ENCODE assay signal across 22 mouse cellular contexts in the genomic region with DNA sequence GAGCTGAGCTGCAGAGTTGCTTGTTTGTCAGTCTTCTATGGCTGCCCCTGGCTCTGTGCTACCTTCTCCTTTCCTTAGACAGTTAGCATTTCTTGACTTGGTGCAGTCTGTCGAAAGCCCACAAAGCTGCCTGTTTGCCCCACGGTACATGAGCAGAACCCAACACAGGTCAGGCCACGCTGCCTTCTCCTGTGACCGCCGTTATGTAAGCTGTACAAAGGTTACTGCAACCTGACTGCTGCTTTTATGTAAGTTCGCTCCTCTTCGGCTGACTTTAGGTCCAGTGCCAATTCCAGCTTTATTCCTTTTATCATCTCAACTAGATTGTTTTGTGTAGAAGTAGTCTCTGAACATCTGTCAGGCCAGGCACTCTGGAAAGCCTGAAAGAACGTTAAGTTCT.
DNase-seq lines count a peak whose midpoint lies in the region; ATAC-seq and TF ChIP-seq lines count a peak whose summit lies in the region.
"Had no signal": no experiment of that assay in that cellular context is flagged by ENCODE, and none has a peak within 500 bp of the region (broad histone marks: within the 10 kb centered on the region; RNA-seq: fewer than 3 reads in every experiment).

No protein-coding gene starts in this region.

- H3K27ac ChIP-seq in kidney, embryonic 14.5 days (ENCODE audit: low read depth, low read length), result no peak overlapping the region
- H3K27ac ChIP-seq in layer of hippocampus, adult 2 months, result peak overlapping the region; percentile 75
- H3K27ac ChIP-seq: embryonic facial prominence, embryonic 15.5 days; forebrain, embryonic 10.5 days; forebrain, embryonic 15.5 days; heart, embryonic 10.5 days; hindbrain, embryonic 14.5 days had no signal

- H3K9ac ChIP-seq in kidney, embryonic 14.5 days (ENCODE audit: low read depth, low read length), result no peak overlapping the region
- H3K9ac ChIP-seq: embryonic facial prominence, embryonic 15.5 days; forebrain, embryonic 15.5 days; hindbrain, embryonic 14.5 days had no signal

- WGBS in kidney, embryonic 14.5 days, result 50% methylated on average over 8 of the region's 8 CpGs

- H3K36me3 ChIP-seq in kidney, embryonic 14.5 days (ENCODE audit: control insufficient read depth, insufficient read depth, low read length), result no peaks in the 10 kb centered on the region
- H3K36me3 ChIP-seq: embryonic facial prominence, embryonic 15.5 days; forebrain, embryonic 10.5 days; forebrain, embryonic 15.5 days; heart, embryonic 10.5 days had no signal

- DNase-seq in kidney, adult 11 months, result peak; percentile 67
- no peak for DNase-seq in layer of hippocampus, adult 2 months (ENCODE audit: low spot score in 2 of 2)
- no peak for DNase-seq in layer of hippocampus, postnatal 10 days (ENCODE audit: low spot score in 2 of 2)
- DNase-seq in kidney, postnatal 10 days, result peak; percentile 20
- peak; percentile 72 to 80 for DNase-seq in kidney, postnatal 36 days
- no peak for DNase-seq in left cerebral cortex, postnatal 4 days
- DNase-seq: adrenal gland, adult 2 months; adrenal gland, postnatal 36 days; cerebellum, adult 11 months; cerebellum, adult 8-10 months; cerebellum, postnatal 14 days; gastrocnemius, postnatal 36 days; heart, adult 18-20 months; heart, postnatal 10 days had no signal

- TF ChIP-seq CTCF in layer of hippocampus, adult 2 months (conservative IDR thresholded peaks at IDR 0.05), result no peak

- no peak overlapping the region for H3K4me2 ChIP-seq in kidney, embryonic 14.5 days (replicated peaks; ENCODE audit: low read depth, low read length)
- H3K4me2 ChIP-seq: embryonic facial prominence, embryonic 15.5 days; forebrain, embryonic 15.5 days; hindbrain, embryonic 14.5 days had no signal

- intact Hi-C loops in left cerebral cortex, postnatal 4 days (cut with DNase I), result no loop called here

- H3K4me1 ChIP-seq in kidney, embryonic 14.5 days (ENCODE audit: control insufficient read depth, insufficient read depth, low read length), result no peaks in the 10 kb centered on the region
- H3K4me1 ChIP-seq: embryonic facial prominence, embryonic 15.5 days; forebrain, embryonic 10.5 days; forebrain, embryonic 15.5 days had no signal

- no peak overlapping the region for H3K4me3 ChIP-seq in kidney, embryonic 14.5 days (ENCODE audit: low read length)
- no peak overlapping the region for H3K4me3 ChIP-seq in layer of hippocampus, adult 2 months
- H3K4me3 ChIP-seq: embryonic facial prominence, embryonic 15.5 days; erythroblast, embryonic 14.5 days; forebrain, embryonic 10.5 days; forebrain, embryonic 15.5 days; heart, embryonic 10.5 days had no signal

- no peaks in the 10 kb centered on the region for H3K9me3 ChIP-seq in kidney, embryonic 14.5 days (ENCODE audit: control insufficient read depth, low read length)
- H3K9me3 ChIP-seq: embryonic facial prominence, embryonic 15.5 days; forebrain, embryonic 10.5 days; forebrain, embryonic 15.5 days; heart, embryonic 10.5 days had no signal

- H3K27me3 ChIP-seq in kidney, embryonic 14.5 days (ENCODE audit: control insufficient read depth, insufficient read depth, low read length), result no peaks in the 10 kb centered on the region
- H3K27me3 ChIP-seq: embryonic facial prominence, embryonic 15.5 days; forebrain, embryonic 15.5 days; Patski had no signal

- no peak for ATAC-seq in kidney, embryonic 14.5 days (ENCODE audit: low FRiP score, low TSS enrichment)
- ATAC-seq: forebrain, embryonic 15.5 days; Patski had no signal

Comparison
In these comparisons a context has a peak if more than half of its experiments do, and no peak if none do; other contexts are left out.
1. DNase-seq: peak in kidney, adult 11 months (single experiment), kidney, postnatal 10 days (single experiment) and kidney, postnatal 36 days (2 of 2); none in layer of hippocampus, adult 2 months (0 of 2), layer of hippocampus, postnatal 10 days (0 of 2) and left cerebral cortex, postnatal 4 days (single experiment).